Mouse (Mus musculus) heart, embryonic 16.5 days (tissue): ENCODE results near the gene Apom. TPM values are rescaled to one million over a fixed set of nuclear protein-coding genes. Genes with fewer than 3 reads are reported as not detected.

Source experiments
- ATAC-seq: fragments of 200-750 bp; cut with Nextera tagmentation; replicated peaks from 2 replicates; pipeline ENCODE4 v1.8.0; 2017; ENCODE audit warnings: moderate number of reproducible peaks; ENCODE audit not compliant: insufficient read depth, low FRiP score; ENCODE audit errors: extremely low read depth
- H3K27ac ChIP-seq: fragments of 300-500 bp; sonication (generic); 2 replicates; pipeline ENCODE4 v1.5.1; 2014; ENCODE audit warnings: mild to moderate bottlenecking, low read length, control low read depth, moderate library complexity
- H3K27me3 ChIP-seq: fragments of 300-500 bp; sonication (generic); 2 replicates; pipeline ENCODE4 v1.6.1; 2014; ENCODE audit warnings: low read length, mixed read lengths; ENCODE audit not compliant: control insufficient read depth, insufficient read depth
- H3K36me3 ChIP-seq: fragments of 300-500 bp; sonication (generic); 2 replicates; pipeline ENCODE4 v1.6.1; 2014; ENCODE audit not compliant: control insufficient read depth, insufficient read depth
- H3K4me1 ChIP-seq: fragments of 300-500 bp; sonication (generic); 2 replicates; pipeline ENCODE4 v1.6.1; 2014; ENCODE audit warnings: low read length, mixed read lengths; ENCODE audit not compliant: control insufficient read depth, insufficient read depth
- H3K4me2 ChIP-seq: fragments of 300-500 bp; sonication (generic); 2 replicates; pipeline ENCODE4 v1.6.1; 2014; ENCODE audit warnings: low read depth, mild to moderate bottlenecking, control low read depth, low read length
- H3K4me3 ChIP-seq: fragments of 300-500 bp; sonication (generic); 2 replicates; pipeline ENCODE4 v1.5.1; 2014; ENCODE audit warnings: mild to moderate bottlenecking, control low read depth, low read length
- H3K9ac ChIP-seq: fragments of 300-500 bp; sonication (generic); 2 replicates; pipeline ENCODE4 v1.6.1; 2014; ENCODE audit warnings: low read length, control low read depth
- H3K9me3 ChIP-seq: fragments of 300-500 bp; sonication (generic); replicated peaks from 2 replicates; pipeline ENCODE4 v1.6.1; 2016; ENCODE audit warnings: low read length; ENCODE audit not compliant: control insufficient read depth
- WGBS: fragments of 180-500 bp; shearing (Covaris S2); extraction: QIAGEN DNeasy Blood & Tissue Kit; methylation state at CpG from one replicate; pipeline ENCODE4 v1.1.7; 2014; 5-methylcytosine and 5-hydroxymethylcytosine counted together
- polyA plus RNA-seq: library from polyadenylated mRNA; unstranded; fragments of >200 nt; fragmentation: Nextera tagmentation; extraction: Ambion mirVana; gene quantifications from 2 replicates; pipeline ENCODE4 v1.2.1, GENCODE M21; 2015

The Apom gene
- polyA plus RNA-seq, 1 experiment from 2014 or later, result 0.60 TPM

DNA sequence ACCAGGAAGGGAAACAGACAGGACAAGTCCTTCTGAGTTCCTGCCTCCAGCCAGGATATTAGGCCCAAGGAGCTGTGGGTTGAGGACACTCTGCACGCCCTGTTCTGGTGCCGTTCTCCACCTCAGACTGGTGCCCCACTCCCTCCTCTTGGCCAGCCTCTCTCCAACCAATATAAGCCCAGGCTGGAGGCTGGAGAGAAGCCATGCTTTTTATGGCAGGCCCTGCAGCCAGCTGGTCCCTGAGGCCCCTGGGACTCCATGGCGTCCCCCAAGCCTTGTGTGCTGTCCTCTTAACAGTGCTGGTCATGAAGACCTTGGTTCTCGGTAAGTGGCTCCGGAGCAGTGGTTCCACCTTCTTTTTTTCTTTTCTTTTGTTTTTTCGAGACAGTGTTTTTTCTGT lies 23.8 kb downstream of the Apom start, which contains the start of gene Ly6g5c:
Gene Ly6g5c, plus strand, starts transcription at position 183 of the 400 bp plus-strand sequence.
- H3K4me2 ChIP-seq, result no peak within 1 kb of the TSS
- WGBS, result 77% methylated on average over 6 of the region's 6 CpGs
- H3K4me1 ChIP-seq, result peaks cover 3% of the 10 kb centered on the region; the same call in 1 of the 2 replicates
- H3K27ac ChIP-seq, result no peak within 1 kb of the TSS
- H3K9me3 ChIP-seq, result no peaks in the 10 kb centered on the region
- H3K27me3 ChIP-seq, result no peaks in the 10 kb centered on the region
- H3K9ac ChIP-seq, result no peak within 1 kb of the TSS
- H3K4me3 ChIP-seq, result no peak within 1 kb of the TSS
- no peak for ATAC-seq
- H3K36me3 ChIP-seq, result no peaks in the 10 kb centered on the region

DNA sequence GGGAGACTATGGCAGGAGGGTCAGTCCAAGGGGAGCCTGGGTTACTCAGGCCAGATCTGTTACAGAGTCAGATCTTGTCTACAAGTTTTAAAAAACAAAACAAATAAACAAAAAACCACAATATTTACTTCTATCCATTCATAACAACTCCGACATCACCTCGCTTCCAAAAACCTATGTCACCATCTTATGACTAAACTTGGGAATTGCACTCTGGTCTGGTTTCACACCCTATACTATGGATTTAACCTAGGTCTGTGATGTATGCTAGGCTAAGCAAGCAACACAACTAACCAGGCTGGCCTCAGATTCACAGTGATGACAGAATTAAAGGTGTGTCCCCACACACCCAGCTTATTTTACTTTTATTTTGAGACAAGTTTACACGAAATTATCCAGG lies 25.3 kb downstream of the Apom start:
- no peak for ATAC-seq
- 64% methylated on average over 3 of the region's 3 CpGs for WGBS
- H3K4me2 ChIP-seq, result no peak overlapping the region

DNA sequence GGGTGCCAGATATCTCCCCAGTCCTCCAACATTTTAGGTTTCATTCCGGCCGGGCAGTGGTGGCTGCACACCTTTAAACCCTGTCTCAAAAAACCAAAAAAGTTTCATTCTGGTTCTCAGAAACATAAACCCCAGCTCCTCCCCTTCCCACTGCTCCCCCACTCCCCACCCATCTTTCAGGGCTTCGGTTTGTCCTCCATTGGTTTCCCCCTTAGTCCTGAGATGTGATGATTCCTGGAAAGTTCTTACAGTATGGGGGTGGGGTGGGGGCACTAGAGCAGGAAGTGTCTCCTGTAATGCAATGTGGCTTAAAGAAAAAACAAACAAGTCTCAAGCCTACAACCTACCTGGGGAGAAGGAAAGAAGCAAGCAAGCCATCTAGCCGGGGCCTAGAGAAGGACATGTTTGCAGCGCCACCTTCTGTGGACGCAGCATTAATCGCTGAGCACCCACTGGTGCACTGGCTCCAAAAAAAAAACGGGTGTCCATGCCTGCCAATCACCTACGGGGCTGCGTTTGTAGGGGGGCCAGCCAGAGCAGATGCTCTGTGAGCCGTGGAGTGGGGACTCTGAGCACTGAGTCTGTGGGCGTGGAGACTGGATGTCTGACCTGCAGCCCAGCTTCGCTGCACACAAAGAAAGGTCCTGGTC lies 26.0 kb downstream of the Apom start:
- H3K9ac ChIP-seq, result no peak overlapping the region
- no peak overlapping the region for H3K27ac ChIP-seq
- no peaks in the 10 kb centered on the region for H3K9me3 ChIP-seq
- peaks cover 12% of the 10 kb centered on the region for H3K36me3 ChIP-seq
- H3K4me3 ChIP-seq, result no peak overlapping the region
- H3K4me2 ChIP-seq, result no peak overlapping the region
- H3K27me3 ChIP-seq, result no peaks in the 10 kb centered on the region
- no peak for ATAC-seq
- H3K4me1 ChIP-seq, result peaks cover 6% of the 10 kb centered on the region; the same call in 1 of the 2 replicates
- 28% methylated on average over 13 of the region's 13 CpGs for WGBS

More for the DNA sequence above, 25.3 kb downstream of the Apom start:
- Histone ChIP-seq H3K4me1 (peaks cover 6% of the 10 kb centered on the region; the same call in 1 of the 2 replicates), H3K9ac (no peak overlapping the region), H3K9me3 (no peaks in the 10 kb centered on the region), H3K27ac (no peak overlapping the region), H3K27me3 (no peaks in the 10 kb centered on the region), H3K4me3 (no peak overlapping the region), H3K36me3 (peaks cover 6% of the 10 kb centered on the region)

DNA sequence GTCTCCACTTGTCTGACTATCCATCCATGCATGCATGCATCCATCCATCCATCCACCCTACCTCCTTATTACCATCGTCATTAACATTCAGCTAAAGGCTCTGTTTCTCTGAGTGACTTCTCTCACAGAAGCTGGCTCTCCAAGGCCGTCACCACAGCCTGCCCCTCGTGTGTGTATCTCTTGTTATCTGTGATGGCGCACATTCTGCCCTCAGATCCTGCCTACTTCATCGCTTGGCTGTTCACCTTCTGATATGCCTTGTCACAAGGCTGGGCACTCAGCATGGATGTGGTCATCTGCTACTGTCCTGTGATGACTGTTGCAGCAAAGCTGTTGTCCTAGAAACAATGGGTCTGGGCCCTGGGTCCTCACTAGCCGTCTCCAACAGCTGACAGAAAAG lies 27.1 kb downstream of the Apom start:
- Histone ChIP-seq H3K27me3 (no peaks in the 10 kb centered on the region), H3K27ac (no peak overlapping the region), H3K4me1 (peaks cover 6% of the 10 kb centered on the region; the same call in 1 of the 2 replicates), H3K4me3 (no peak overlapping the region), H3K4me2 (no peak overlapping the region), H3K9ac (no peak overlapping the region), H3K36me3 (peaks cover 18% of the 10 kb centered on the region), H3K9me3 (no peaks in the 10 kb centered on the region)
- no peak for ATAC-seq
- 54% methylated on average over 6 of the region's 6 CpGs for WGBS

DNA sequence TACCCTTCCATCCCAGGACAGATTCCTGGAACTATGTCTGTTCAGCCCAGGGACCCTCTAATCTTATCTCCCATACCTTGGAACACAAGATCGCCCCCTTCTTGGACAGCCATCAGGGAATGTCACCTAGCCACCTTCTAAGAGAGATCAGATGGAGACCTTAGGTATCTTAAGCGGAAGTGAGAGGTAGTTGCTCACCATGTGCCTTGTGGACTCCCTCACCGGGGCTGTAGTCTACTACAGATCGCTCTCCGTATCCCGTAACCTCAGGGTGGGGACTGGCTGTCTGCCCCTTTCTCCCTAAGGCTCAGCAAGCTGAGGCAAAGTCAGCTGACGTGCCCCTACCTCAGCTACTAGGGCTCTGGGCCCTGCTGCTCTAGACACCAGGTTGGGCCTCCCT lies 27.8 kb downstream of the Apom start:
- Histone ChIP-seq H3K36me3 (peaks cover 22% of the 10 kb centered on the region), H3K27ac (no peak overlapping the region), H3K27me3 (no peaks in the 10 kb centered on the region), H3K4me2 (no peak overlapping the region), H3K9ac (no peak overlapping the region), H3K4me3 (no peak overlapping the region), H3K4me1 (peaks cover 6% of the 10 kb centered on the region; the same call in 1 of the 2 replicates), H3K9me3 (no peaks in the 10 kb centered on the region)
- WGBS, result 83% methylated on average over 7 of the region's 7 CpGs
- no peak for ATAC-seq

DNA sequence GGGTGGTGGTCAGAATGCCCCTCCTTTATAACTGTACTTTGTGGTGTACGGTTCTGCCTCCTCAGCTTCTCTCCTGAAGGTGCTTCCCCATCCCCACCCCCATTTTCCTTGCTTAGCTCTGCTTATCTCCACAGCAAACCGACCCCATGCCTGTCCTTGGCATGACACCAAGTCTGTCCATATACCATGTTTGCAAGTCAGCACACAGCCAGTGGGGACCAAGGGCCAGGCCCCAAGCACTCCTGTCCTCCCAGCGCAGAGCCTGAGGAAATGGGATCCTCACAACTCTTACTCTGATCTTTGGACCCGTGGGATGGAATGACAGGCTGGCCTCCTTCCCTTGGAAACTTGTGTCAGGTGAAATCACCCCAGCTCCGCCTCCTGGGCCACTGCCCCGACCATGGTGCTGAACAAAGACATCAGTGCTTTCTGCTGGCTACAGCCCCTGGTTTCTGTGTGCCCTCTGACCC lies 28.6 kb downstream of the Apom start:
- H3K9me3 ChIP-seq, result no peaks in the 10 kb centered on the region
- WGBS, result 46% methylated on average over 6 of the region's 6 CpGs
- no peak for ATAC-seq
- H3K27ac ChIP-seq, result no peak overlapping the region
- H3K4me1 ChIP-seq, result peaks cover 6% of the 10 kb centered on the region; the same call in 1 of the 2 replicates
- peaks cover 28% of the 10 kb centered on the region for H3K36me3 ChIP-seq
- H3K4me3 ChIP-seq, result no peak overlapping the region
- no peak overlapping the region for H3K9ac ChIP-seq
- H3K4me2 ChIP-seq, result no peak overlapping the region
- no peaks in the 10 kb centered on the region for H3K27me3 ChIP-seq

DNA sequence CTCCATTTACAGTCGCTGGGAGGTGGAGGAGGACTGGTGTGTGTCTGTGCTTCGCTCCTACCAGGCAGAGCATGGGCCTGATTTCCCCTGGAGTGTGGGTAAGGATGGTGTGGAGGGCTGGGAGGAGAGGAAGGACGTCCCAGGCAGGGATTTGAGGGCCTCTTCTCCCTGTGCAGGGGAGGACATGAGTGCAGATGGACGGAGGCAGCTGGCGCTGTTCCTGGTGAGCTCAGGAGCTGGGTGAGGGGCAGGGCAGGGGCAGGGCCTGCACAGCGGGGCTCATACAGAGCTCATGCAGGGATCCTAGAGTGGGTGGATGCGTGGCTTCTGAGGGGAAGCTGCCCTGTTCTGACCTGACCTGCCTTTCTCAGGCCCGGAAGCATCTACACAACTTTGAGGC lies 29.6 kb downstream of the Apom start:
- WGBS, result 54% methylated on average over 8 of the region's 8 CpGs
- no peaks in the 10 kb centered on the region for H3K9me3 ChIP-seq
- H3K4me2 ChIP-seq, result no peak overlapping the region
- no peaks in the 10 kb centered on the region for H3K27me3 ChIP-seq
- no peak overlapping the region for H3K27ac ChIP-seq
- no peak for ATAC-seq
- no peak overlapping the region for H3K4me3 ChIP-seq
- H3K4me1 ChIP-seq, result peaks cover 6% of the 10 kb centered on the region; the same call in 1 of the 2 replicates
- H3K36me3 ChIP-seq, result peaks cover 32% of the 10 kb centered on the region
- H3K9ac ChIP-seq, result no peak overlapping the region

DNA sequence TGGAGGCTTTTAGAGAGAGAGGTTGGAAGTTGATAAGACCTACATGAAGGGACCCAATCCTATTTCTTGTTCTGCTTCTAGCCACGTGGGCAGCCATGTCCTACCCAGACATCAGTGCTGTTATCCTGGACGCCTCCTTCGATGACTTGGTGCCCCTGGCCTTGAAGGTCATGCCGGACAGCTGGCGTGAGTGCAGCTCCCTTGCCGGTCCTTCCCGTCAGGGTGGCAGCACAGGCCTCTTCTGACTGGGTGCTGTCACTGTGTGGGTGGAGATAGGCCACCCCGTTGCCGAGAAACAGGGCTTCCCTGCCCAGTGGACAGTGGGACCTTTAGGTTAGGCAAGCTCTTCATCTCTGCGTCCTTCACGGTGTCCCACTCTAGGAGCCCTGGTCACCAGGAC lies 30.7 kb downstream of the Apom start:
- Histone ChIP-seq H3K36me3 (peaks cover 39% of the 10 kb centered on the region), H3K27me3 (no peaks in the 10 kb centered on the region), H3K4me2 (no peak overlapping the region), H3K27ac (no peak overlapping the region), H3K4me1 (peaks cover 4% of the 10 kb centered on the region; the same call in 1 of the 2 replicates), H3K4me3 (no peak overlapping the region), H3K9me3 (no peaks in the 10 kb centered on the region), H3K9ac (no peak overlapping the region)
- ATAC-seq, result no peak
- WGBS, result 83% methylated on average over 11 of the region's 11 CpGs

DNA sequence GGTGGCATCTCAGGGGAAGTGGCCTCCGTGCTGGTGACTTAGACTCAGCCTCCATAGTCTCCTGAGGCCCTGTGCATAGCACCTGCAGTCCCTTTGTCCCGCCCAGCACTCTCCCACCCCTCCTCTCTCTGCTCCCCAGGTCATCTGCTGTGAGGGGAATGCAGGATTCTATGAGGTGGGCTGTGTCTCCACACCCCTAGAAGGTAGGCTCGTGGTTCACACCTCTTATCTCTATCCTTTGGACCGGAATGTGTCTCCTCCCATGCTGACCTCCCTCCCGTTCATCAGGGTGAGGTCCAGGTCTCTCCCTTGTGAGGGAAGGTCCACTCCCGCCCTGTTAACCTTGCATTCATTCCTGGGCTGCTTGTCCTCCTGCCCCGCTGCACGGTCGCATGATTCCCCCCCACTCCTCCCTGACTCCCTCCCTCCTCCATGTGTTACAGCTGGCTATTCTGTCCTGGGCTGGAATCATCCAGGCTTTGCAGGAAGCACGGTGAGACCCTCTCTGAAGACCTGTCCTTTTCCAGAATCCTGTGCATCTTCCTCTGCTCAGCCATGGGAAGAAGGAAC lies 31.6 kb downstream of the Apom start:
- Histone ChIP-seq H3K4me2 (no peak overlapping the region), H3K27ac (no peak overlapping the region)

More for the DNA sequence above, 31.6 kb downstream of the Apom start:
- no peak overlapping the region for H3K4me3 ChIP-seq
- H3K4me1 ChIP-seq, result peaks cover 2% of the 10 kb centered on the region; the same call in 1 of the 2 replicates
- no peaks in the 10 kb centered on the region for H3K9me3 ChIP-seq
- 57% methylated on average over 10 of the region's 10 CpGs for WGBS
- peaks cover 39% of the 10 kb centered on the region for H3K36me3 ChIP-seq
- no peaks in the 10 kb centered on the region for H3K27me3 ChIP-seq
- H3K9ac ChIP-seq, result no peak overlapping the region
- ATAC-seq, result no peak
